Mouse (Mus musculus): Measurements from ENCODE around the gene Atp8a2. TPM values are rescaled to one million over a fixed set of nuclear protein-coding genes. Genes with fewer than 3 reads are reported as not detected.

Gene Atp8a2
- polyA plus RNA-seq, 1 experiment from 2014 or later = 10.8 TPM

DNA sequence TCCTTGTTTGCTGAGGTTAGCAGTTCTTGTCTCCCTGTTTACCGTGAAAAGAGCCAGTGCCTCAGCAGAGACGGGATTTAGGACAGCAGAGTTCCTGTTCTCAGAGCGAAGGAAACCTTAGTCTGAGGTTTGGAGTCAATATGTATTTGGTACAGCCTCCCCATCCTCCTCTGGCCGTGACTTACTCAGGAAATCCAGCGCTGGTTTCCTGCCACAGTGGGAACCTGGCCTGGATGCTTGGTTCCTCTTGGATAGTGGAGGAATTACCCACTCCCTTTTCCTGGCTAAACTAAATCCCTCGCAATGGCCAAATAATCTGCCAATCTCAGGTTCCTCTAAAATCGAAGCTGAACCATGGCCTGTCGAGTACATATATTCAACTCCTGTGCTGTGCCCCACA, 511.6 kb downstream of the Atp8a2 start:
- Histone ChIP-seq H3K36me3 (no peaks in the 10 kb centered on the region), H3K9me3 (replicated peaks) (no peaks in the 10 kb centered on the region), H3K4me3 (no peak overlapping the region), H3K27me3 (replicated peaks) (no peaks in the 10 kb centered on the region), H3K4me1 (replicated peaks) (peaks cover 13% of the 10 kb centered on the region), H3K9ac (no peak overlapping the region), H3K27ac (ENCODE audit: poor library complexity, severe bottlenecking) (no peak overlapping the region), H3K4me2 (no peak overlapping the region)
- 55% methylated on average over 8 of the region's 8 CpGs for WGBS
- ATAC-seq (ENCODE audit: insufficient number of reproducible peaks, low FRiP score) = no peak

DNA sequence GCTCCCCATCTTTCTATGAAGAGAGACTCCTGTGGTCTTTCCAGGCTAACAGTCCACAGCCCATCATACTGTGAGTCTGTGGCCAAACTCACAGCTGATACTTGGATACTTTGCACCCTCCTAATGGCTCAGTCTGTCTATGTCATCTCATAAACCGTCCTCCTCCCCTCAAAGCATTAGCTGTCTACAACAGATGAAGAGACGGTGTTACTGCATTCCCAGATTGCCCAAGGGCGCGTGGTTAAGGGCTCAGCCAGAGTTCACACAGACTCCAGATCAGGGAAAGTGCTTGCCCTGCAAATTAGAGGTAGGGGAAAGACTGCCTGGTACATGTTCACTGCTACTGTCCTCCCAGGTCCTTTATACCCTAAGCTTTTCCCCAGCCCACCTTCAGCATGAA, 515.1 kb downstream of the Atp8a2 start:
- H3K27me3 ChIP-seq (replicated peaks) = no peaks in the 10 kb centered on the region
- H3K27ac ChIP-seq (ENCODE audit: poor library complexity, severe bottlenecking) = no peak overlapping the region
- no peak overlapping the region for H3K4me3 ChIP-seq
- no peak for ATAC-seq (ENCODE audit: insufficient number of reproducible peaks, low FRiP score)
- H3K4me2 ChIP-seq = no peak overlapping the region
- H3K36me3 ChIP-seq = no peaks in the 10 kb centered on the region
- no peak overlapping the region for H3K9ac ChIP-seq
- H3K9me3 ChIP-seq (replicated peaks) = no peaks in the 10 kb centered on the region
- peaks cover 8% of the 10 kb centered on the region; the same call in 1 of the 2 replicates for H3K4me1 ChIP-seq (replicated peaks)
- 60% methylated on average over 4 of the region's 4 CpGs for WGBS

DNA sequence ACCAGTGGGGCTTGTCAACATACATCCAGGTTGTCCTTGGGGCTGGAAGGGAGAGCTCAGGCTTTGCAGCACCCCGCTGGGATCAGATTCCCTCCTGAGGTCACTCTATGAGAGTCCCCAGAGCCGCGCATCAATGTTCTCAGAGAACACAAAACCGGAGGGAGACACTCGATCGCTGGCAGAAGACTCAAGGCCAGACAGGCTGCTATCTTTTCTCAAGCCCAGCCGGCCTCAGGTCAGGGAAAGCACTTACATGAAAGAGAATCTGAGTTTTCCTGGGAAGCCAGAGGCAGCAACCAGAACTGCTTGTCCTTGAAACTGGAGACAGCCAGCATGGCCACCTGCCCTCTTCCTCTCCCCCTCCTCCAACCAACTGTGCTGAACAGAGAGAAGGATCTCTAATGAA, 519.4 kb downstream of the Atp8a2 start:
- Histone ChIP-seq H3K27ac (ENCODE audit: poor library complexity, severe bottlenecking) (no peak overlapping the region), H3K4me1 (replicated peaks) (peaks cover 8% of the 10 kb centered on the region), H3K4me2 (no peak overlapping the region), H3K9me3 (replicated peaks) (no peaks in the 10 kb centered on the region), H3K9ac (no peak overlapping the region), H3K4me3 (no peak overlapping the region), H3K36me3 (no peaks in the 10 kb centered on the region), H3K27me3 (replicated peaks) (no peaks in the 10 kb centered on the region)
- no peak for ATAC-seq (ENCODE audit: insufficient number of reproducible peaks, low FRiP score)
- WGBS = 41% methylated on average over 7 of the region's 7 CpGs

DNA sequence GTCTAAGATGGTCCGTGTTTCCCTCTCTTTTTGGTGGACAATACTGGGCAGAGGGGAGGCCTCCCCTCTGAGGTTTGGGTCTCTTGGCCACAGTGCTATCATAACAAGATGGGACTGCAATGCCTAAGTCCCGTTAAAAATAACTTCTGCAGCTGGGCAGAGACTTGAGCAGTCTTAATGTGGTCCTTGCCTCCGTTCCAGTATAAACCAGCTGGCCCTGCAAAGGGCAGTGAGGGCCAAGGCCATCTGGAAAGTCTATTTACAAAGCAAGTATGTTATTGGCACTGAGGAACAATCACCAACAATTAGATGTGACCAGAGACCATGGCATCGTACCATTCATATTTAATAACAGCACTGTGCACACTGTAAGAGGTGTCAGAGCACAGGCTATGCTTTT, 521.6 kb downstream of the Atp8a2 start:
- WGBS = 75% methylated on average over 4 of the region's 4 CpGs
- no peak overlapping the region for H3K4me3 ChIP-seq
- H3K4me1 ChIP-seq (replicated peaks) = peaks cover 8% of the 10 kb centered on the region
- no peaks in the 10 kb centered on the region for H3K36me3 ChIP-seq
- no peak for ATAC-seq (ENCODE audit: insufficient number of reproducible peaks, low FRiP score)
- no peak overlapping the region for H3K4me2 ChIP-seq
- no peaks in the 10 kb centered on the region for H3K27me3 ChIP-seq (replicated peaks)
- H3K9me3 ChIP-seq (replicated peaks) = no peaks in the 10 kb centered on the region
- H3K9ac ChIP-seq = no peak overlapping the region
- H3K27ac ChIP-seq (ENCODE audit: poor library complexity, severe bottlenecking) = no peak overlapping the region

DNA sequence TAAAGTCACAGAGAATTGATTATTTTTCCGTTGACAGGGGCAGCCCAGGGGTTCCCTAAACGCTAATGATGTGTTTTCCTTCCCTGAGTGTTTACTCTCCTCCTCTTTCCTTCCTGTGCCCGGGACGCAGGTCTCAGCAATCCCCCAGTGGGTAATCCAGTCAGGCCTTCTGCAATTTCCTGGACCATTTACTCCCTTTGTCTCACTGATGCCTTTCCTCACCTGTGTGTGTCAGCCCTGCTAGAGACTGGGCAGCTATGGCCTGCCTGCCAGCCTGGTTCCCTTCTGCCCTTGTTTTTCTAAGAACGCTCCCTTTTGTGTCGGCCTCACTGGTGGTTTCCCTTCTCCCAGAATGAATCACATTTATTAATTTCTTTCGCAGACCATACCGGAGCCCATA, 522.4 kb downstream of the Atp8a2 start:
- ATAC-seq (ENCODE audit: insufficient number of reproducible peaks, low FRiP score) = no peak
- no peaks in the 10 kb centered on the region for H3K27me3 ChIP-seq (replicated peaks)
- H3K4me2 ChIP-seq = no peak overlapping the region
- no peak overlapping the region for H3K9ac ChIP-seq
- peaks cover 8% of the 10 kb centered on the region for H3K4me1 ChIP-seq (replicated peaks)
- H3K27ac ChIP-seq (ENCODE audit: poor library complexity, severe bottlenecking) = no peak overlapping the region
- WGBS = 25% methylated on average over 8 of the region's 8 CpGs
- no peak overlapping the region for H3K4me3 ChIP-seq
- H3K9me3 ChIP-seq (replicated peaks) = no peaks in the 10 kb centered on the region
- H3K36me3 ChIP-seq = no peaks in the 10 kb centered on the region

DNA sequence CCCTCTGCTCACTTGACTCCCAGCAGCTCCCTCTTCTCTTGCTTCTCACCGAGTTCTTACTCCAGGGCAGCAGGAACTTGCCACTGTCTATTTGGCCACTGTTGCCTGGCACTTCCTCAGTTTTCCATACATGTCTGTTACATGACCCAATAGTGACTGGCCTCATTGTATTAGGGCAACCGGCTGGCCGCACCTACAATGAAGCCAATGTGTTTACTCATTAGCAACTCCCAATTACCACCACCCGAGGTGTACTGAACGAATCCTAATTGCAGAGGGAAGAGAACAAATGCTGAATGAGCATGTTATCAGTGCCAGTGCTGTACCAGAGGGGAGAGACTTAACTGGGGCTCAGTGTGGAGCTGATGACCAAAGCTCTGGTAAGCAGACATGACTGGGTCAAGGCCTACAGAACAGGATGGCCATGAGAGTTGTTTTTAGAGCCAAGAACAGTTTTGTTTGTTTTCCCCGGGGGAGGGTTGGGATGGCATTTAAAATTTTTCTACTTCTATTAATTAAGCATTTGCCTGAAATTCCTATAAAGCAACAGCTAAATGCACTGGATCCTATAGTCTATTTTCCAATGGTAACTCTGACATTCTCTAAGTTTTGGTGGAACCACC, 524.0 kb downstream of the Atp8a2 start:
- Histone ChIP-seq H3K36me3 (no peaks in the 10 kb centered on the region), H3K9me3 (replicated peaks) (no peaks in the 10 kb centered on the region), H3K4me3 (no peak overlapping the region), H3K27ac (ENCODE audit: poor library complexity, severe bottlenecking) (no peak overlapping the region), H3K27me3 (replicated peaks) (no peaks in the 10 kb centered on the region), H3K4me2 (no peak overlapping the region), H3K9ac (no peak overlapping the region), H3K4me1 (replicated peaks) (peaks cover 8% of the 10 kb centered on the region)
- 69% methylated on average over 6 of the region's 6 CpGs for WGBS
- no peak for ATAC-seq (ENCODE audit: insufficient number of reproducible peaks, low FRiP score)

DNA sequence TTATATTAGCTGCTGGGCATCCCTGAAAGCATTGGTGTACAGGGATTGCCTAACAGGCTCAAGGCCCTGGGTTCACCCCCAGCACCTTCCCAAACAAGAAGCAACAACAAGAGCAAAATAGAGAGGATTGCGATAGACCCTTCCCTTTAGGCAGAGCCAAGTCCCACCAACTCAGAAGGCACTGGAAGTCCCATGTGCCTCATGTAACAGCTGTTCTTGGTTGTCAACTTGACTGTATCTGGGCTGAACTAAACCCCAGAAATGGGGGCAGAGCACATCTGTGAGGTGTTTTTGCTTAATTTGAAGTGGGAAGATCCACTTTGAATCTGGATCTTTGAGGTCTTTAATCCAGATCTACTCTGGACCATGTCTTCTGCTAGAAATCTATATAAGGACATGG, 539.9 kb downstream of the Atp8a2 start:
- Histone ChIP-seq H3K4me3 (no peak overlapping the region), H3K27ac (ENCODE audit: poor library complexity, severe bottlenecking) (no peak overlapping the region), H3K27me3 (replicated peaks) (no peaks in the 10 kb centered on the region), H3K4me1 (replicated peaks) (0 out of 2 replicates have a peak, but pooled peaks cover 5% of the 10 kb centered on the region), H3K9ac (no peak overlapping the region), H3K4me2 (no peak overlapping the region), H3K9me3 (replicated peaks) (no peaks in the 10 kb centered on the region), H3K36me3 (no peaks in the 10 kb centered on the region)
- WGBS = 87% methylated on average over 1 of the region's 1 CpGs
- ATAC-seq (ENCODE audit: insufficient number of reproducible peaks, low FRiP score) = no peak

DNA sequence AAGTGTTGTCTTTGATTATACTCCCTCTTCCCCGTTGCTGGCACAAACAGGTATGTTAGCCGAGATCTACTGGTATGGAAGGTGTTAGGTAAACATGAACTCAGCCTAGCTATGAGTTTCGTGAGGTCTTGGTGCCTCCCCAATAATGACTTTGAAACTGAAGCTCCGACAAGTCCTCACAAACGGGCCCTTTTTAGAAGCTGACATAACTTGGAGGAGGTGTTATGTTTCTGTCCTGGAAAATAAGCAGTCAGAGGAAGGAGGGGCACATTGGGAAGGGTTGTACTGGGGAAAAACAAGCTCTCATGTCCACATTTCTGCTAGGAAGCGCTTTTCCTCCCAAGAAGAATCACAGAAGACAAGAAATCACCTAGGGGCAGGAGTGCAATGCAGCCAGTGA, 540.4 kb downstream of the Atp8a2 start:
- H3K27ac ChIP-seq (ENCODE audit: poor library complexity, severe bottlenecking) = no peak overlapping the region
- 0 out of 2 replicates have a peak, but pooled peaks cover 5% of the 10 kb centered on the region for H3K4me1 ChIP-seq (replicated peaks)
- ATAC-seq (ENCODE audit: insufficient number of reproducible peaks, low FRiP score) = no peak
- H3K9ac ChIP-seq = no peak overlapping the region
- 62% methylated on average over 6 of the region's 6 CpGs for WGBS
- no peak overlapping the region for H3K4me2 ChIP-seq
- no peaks in the 10 kb centered on the region for H3K27me3 ChIP-seq (replicated peaks)
- H3K9me3 ChIP-seq (replicated peaks) = no peaks in the 10 kb centered on the region
- H3K4me3 ChIP-seq = no peak overlapping the region
- no peaks in the 10 kb centered on the region for H3K36me3 ChIP-seq

DNA sequence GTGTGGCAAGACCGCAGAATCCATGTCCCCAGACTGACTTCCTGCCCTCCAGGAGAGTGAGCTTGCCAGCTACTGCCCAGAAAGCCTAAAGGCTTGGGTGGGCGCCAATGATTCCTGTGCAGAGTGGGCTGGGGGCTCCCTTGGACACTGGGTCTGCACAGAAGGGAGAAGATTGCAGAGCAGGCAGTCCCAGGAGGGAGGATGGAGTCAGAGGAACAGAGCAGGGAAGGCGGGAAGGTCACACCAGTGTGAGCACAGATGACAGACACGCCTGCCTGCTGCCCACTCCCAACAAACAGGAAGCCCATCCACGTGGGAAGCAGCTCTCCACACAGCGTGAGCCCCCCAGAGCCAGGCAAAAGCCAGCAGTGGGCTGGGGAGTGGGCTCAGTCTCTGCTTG, 547.6 kb downstream of the Atp8a2 start:
- no peaks in the 10 kb centered on the region for H3K9me3 ChIP-seq (replicated peaks)
- WGBS = 64% methylated on average over 6 of the region's 6 CpGs

DNA sequence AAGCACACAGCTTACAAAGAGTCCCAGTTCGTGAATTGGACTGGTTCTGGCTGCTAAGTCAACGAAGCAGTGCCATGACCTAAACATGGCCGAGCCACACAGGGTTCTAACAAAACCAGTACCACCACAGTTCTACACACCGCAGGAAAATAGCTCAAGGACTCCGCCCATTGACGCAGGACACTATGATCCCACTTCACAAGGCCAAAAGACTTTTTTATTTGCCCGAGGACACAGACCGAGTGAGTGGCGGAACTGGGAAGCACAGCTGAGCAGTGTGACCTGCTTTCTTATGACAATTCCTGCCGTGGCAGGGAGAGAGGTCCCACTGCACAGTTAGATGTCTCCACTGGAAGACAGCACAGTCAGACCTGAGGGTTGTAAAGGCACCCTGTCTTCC, 548.4 kb downstream of the Atp8a2 start:
- peaks cover 25% of the 10 kb centered on the region for H3K4me1 ChIP-seq (replicated peaks)
- no peaks in the 10 kb centered on the region for H3K27me3 ChIP-seq (replicated peaks)
- 86% methylated on average over 10 of the region's 10 CpGs for WGBS
- H3K4me3 ChIP-seq = no peak overlapping the region
- no peak overlapping the region for H3K9ac ChIP-seq
- H3K36me3 ChIP-seq = no peaks in the 10 kb centered on the region
- no peaks in the 10 kb centered on the region for H3K9me3 ChIP-seq (replicated peaks)
- no peak overlapping the region for H3K27ac ChIP-seq (ENCODE audit: poor library complexity, severe bottlenecking)
- no peak for ATAC-seq (ENCODE audit: insufficient number of reproducible peaks, low FRiP score)
- H3K4me2 ChIP-seq = no peak overlapping the region

More for the DNA sequence above, 547.6 kb downstream of the Atp8a2 start:
- 0 out of 2 replicates have a peak, but pooled peaks have one; percentile 33 for ATAC-seq (ENCODE audit: insufficient number of reproducible peaks, low FRiP score)
- H3K4me2 ChIP-seq = no peak overlapping the region
- no peak overlapping the region for H3K9ac ChIP-seq
- H3K4me3 ChIP-seq = no peak overlapping the region
- no peaks in the 10 kb centered on the region for H3K27me3 ChIP-seq (replicated peaks)
- H3K27ac ChIP-seq (ENCODE audit: poor library complexity, severe bottlenecking) = no peak overlapping the region
- no peaks in the 10 kb centered on the region for H3K36me3 ChIP-seq
- peaks cover 19% of the 10 kb centered on the region for H3K4me1 ChIP-seq (replicated peaks)

DNA sequence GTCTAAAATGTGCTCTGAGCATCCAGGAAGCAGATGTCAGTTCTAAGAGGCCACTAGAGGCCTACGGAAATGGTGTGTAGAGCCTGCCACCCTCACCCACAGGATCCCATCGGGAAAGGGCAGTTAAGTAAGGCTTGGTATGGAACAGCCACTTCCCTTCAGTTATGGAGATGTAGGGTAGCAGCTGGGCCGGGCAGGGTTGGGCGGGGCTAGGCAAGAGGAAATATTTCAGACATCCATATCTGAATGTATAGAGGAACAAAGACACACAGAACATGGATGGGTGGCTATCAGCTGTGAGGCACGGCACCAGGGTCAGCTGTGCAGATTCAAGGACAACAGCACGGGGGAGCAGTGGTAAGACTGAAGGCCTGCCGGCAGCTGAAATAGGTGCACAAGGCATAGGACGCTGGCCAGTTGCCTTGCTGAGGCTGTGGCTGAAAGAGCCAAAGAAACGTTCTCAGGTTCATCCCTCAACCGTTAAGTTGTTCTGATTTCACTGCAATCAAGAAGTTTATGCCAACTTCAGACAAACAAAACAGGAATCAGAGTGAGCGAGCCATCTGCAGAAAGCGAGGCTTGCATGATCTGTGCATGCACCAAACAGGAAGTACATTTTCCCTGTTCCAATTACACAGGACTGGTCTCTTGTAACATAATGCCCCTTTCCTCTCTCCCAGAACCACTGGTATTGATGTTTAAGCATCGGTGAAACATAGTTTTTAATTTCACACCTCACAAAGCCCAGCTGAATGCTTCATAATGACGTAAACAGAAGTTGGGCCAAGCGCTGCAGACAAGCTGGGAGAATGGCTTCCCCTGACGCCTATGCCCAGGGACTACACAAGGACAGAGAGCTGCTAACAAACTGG, 549.9 kb downstream of the Atp8a2 start:
- Histone ChIP-seq H3K27ac (ENCODE audit: poor library complexity, severe bottlenecking) (no peak overlapping the region), H3K4me3 (no peak overlapping the region), H3K4me2 (no peak overlapping the region), H3K36me3 (no peaks in the 10 kb centered on the region), H3K27me3 (replicated peaks) (no peaks in the 10 kb centered on the region), H3K9me3 (replicated peaks) (no peaks in the 10 kb centered on the region), H3K4me1 (replicated peaks) (peaks cover 30% of the 10 kb centered on the region), H3K9ac (no peak overlapping the region)
- peak; percentile 41; the same call in 1 of the 2 replicates for ATAC-seq (ENCODE audit: insufficient number of reproducible peaks, low FRiP score)
- 55% methylated on average over 16 of the region's 16 CpGs for WGBS
